Mouse (Mus musculus): ENCODE measurements around the gene Olfm2. TPM values are rescaled to one million over a fixed set of nuclear protein-coding genes. Genes with fewer than 3 reads are reported as not detected.

The Olfm2 gene
- total RNA-seq (2021) = 100 to 1,000 TPM; 127 to 142 TPM
- long read RNA-seq, experiment 1, transcript Olfm2-203 (6 exons, 1,895 nt) = minor isoform, 18 of 211 reads
- long read RNA-seq, experiment 1, transcript Olfm2-204 (6 exons, 2,005 nt) = major isoform, 167 of 211 reads
- long read RNA-seq, experiment 1, partial matches to known transcripts = 15 of 211 reads
- long read RNA-seq, experiment 1, other reads (novel, unspliced or antisense) = 11 of 211 reads
- long read RNA-seq, experiment 2, transcript Olfm2-203 (6 exons, 1,895 nt) = minor isoform, 10 of 141 reads
- long read RNA-seq, experiment 2, transcript Olfm2-204 (6 exons, 2,005 nt) = major isoform, 117 of 141 reads
- long read RNA-seq, experiment 2, partial matches to known transcripts = 3 of 141 reads
- long read RNA-seq, experiment 2, other reads (novel, unspliced or antisense) = 11 of 141 reads

GRCm38 (mm10) chr9:20746017-20746660, at the start of gene Olfm2:
Olfm2 (minus strand) TSS chr9:20746349.
- DNase-seq (ENCODE audit: low spot score in 2 of 2) = no peak

GRCm38 (mm10) chr9:20794108-20794806, 48.1 kb upstream of the Olfm2 start:
- peak; percentile 23 to 28 for DNase-seq (ENCODE audit: low spot score in 2 of 2)

GRCm38 (mm10) chr9:20790345-20790744, 44.2 kb upstream of the Olfm2 start:
- no peak for DNase-seq (ENCODE audit: low spot score in 2 of 2)

- no peak for DNase-seq (ENCODE audit: low spot score in 2 of 2)
These were observed 43.5 kb upstream of the Olfm2 start for GRCm38 (mm10) chr9:20789651-20790050.

GRCm38 (mm10) chr9:20787992-20788391, 41.8 kb upstream of the Olfm2 start:
- DNase-seq (ENCODE audit: low spot score in 2 of 2) = no peak

GRCm38 (mm10) chr9:20785055-20785454, 38.9 kb upstream of the Olfm2 start:
- no peak for DNase-seq (ENCODE audit: low spot score in 2 of 2)

GRCm38 (mm10) chr9:20781286-20781685, 35.1 kb upstream of the Olfm2 start:
- no peak for DNase-seq (ENCODE audit: low spot score in 2 of 2)

GRCm38 (mm10) chr9:20765274-20765673, 19.1 kb upstream of the Olfm2 start:
- DNase-seq (ENCODE audit: low spot score in 2 of 2) = no peak

GRCm38 (mm10) chr9:20763099-20763498, 16.9 kb upstream of the Olfm2 start:
- DNase-seq (ENCODE audit: low spot score in 2 of 2) = no peak

GRCm38 (mm10) chr9:20762197-20762961, 16.2 kb upstream of the Olfm2 start:
- DNase-seq (ENCODE audit: low spot score in 2 of 2) = no peak

GRCm38 (mm10) chr9:20761388-20761787, 15.2 kb upstream of the Olfm2 start:
- no peak for DNase-seq (ENCODE audit: low spot score in 2 of 2)

GRCm38 (mm10) chr9:20760813-20761212, 14.7 kb upstream of the Olfm2 start:
- DNase-seq (ENCODE audit: low spot score in 2 of 2) = no peak

GRCm38 (mm10) chr9:20758896-20759295, 12.7 kb upstream of the Olfm2 start:
- DNase-seq (ENCODE audit: low spot score in 2 of 2) = no peak

GRCm38 (mm10) chr9:20758243-20758642, 12.1 kb upstream of the Olfm2 start:
- DNase-seq (ENCODE audit: low spot score in 2 of 2) = no peak

- DNase-seq (ENCODE audit: low spot score in 2 of 2) = peak in 1 of 2 experiments; percentile 68
These were observed 11.2 kb upstream of the Olfm2 start for GRCm38 (mm10) chr9:20757087-20757955.

GRCm38 (mm10) chr9:20756081-20756700, 10.0 kb upstream of the Olfm2 start:
- no peak for DNase-seq (ENCODE audit: low spot score in 2 of 2)

- no peak for DNase-seq (ENCODE audit: low spot score in 2 of 2)
These were observed 8.2 kb upstream of the Olfm2 start for GRCm38 (mm10) chr9:20754335-20754734.

GRCm38 (mm10) chr9:20751477-20752029, 5.4 kb upstream of the Olfm2 start:
- peak in 1 of 2 experiments; percentile 18 for DNase-seq (ENCODE audit: low spot score in 2 of 2)

GRCm38 (mm10) chr9:20749213-20749612, 3.1 kb upstream of the Olfm2 start:
- DNase-seq (ENCODE audit: low spot score in 2 of 2) = no peak
